Mouse (Mus musculus) effector memory CD4-positive, alpha-beta T cell, adult 5 months (primary cell): ENCODE data around the gene Trit1. TPM values are rescaled to one million over a fixed set of nuclear protein-coding genes. Genes with fewer than 3 reads are reported as not detected.

Source experiments
- polyA plus RNA-seq: library from polyadenylated mRNA; unstranded; fragments of 100-300 nt; shearing (Covaris generic); gene quantifications from one replicate; pipeline ENCODE4 v1.2.1, GENCODE M21; 2017

Trit1 gene
- 24.1 TPM for polyA plus RNA-seq

GRCm38 (mm10) chr4:123016451-123016957 is at the start of gene Trit1:
Gene Trit1, plus strand, starts transcription at chr4:123016597.

GRCm38 (mm10) chr4:122995404-122996220 is 20.8 kb upstream of the Trit1 start, which contains the start of gene Mycl:
Gene Mycl, plus strand, starts transcription at chr4:122995652.

Other genes with a start within 250 kb of the Trit1 start
- 70.6 TPM for gene Ppt1, start 180.4 kb upstream of the Trit1 start, polyA plus RNA-seq
- 110 TPM for gene Cap1, start 130.5 kb upstream of the Trit1 start, polyA plus RNA-seq
- 4.7 TPM for gene Mfsd2a, start 55.4 kb upstream of the Trit1 start, polyA plus RNA-seq
- not detected for gene Mycl, start 20.9 kb upstream of the Trit1 start, polyA plus RNA-seq
- gene Bmp8b, start 88.6 kb downstream of the Trit1 start, polyA plus RNA-seq, result not detected
- not detected for gene Oxct2b, start 99.7 kb downstream of the Trit1 start, polyA plus RNA-seq
- gene Ppie, start 123.4 kb downstream of the Trit1 start, polyA plus RNA-seq, result 81.5 TPM
- gene Hpcal4, start 166.6 kb downstream of the Trit1 start, polyA plus RNA-seq, result 0.07 TPM
- not detected for gene Nt5c1a, start 184.9 kb downstream of the Trit1 start, polyA plus RNA-seq
- not detected for gene Heyl, start 217.0 kb downstream of the Trit1 start, polyA plus RNA-seq
- gene Pabpc4, start 245.8 kb downstream of the Trit1 start, polyA plus RNA-seq, result 6.8 TPM